Mouse (Mus musculus) heart, embryonic 11.5 days (tissue): ENCODE measurements around the gene Atxn1. TPM values are rescaled to one million over a fixed set of nuclear protein-coding genes. Genes with fewer than 3 reads are reported as not detected.
A peak's percentile ranks its signal among the peaks of the same experiment; 100 is the strongest.

Experiments used
- ATAC-seq: fragments of 200-750 bp; cut with Nextera tagmentation; replicated peaks from 2 replicates; pipeline ENCODE4 v1.8.0; 2017; ENCODE audit warnings: moderate library complexity; ENCODE audit not compliant: insufficient number of reproducible peaks, low FRiP score, low TSS enrichment
- H3K27ac ChIP-seq: fragments of 300-500 bp; sonication (generic); 2 replicates; pipeline ENCODE4 v1.5.1; 2014; ENCODE audit warnings: mild to moderate bottlenecking, low read depth, low read length
- H3K27me3 ChIP-seq: fragments of 300-500 bp; sonication (generic); 2 replicates; pipeline ENCODE4 v1.6.1; 2014; ENCODE audit warnings: mild to moderate bottlenecking, low read length, mixed read lengths; ENCODE audit not compliant: control insufficient read depth, insufficient read depth
- H3K36me3 ChIP-seq: fragments of 300-500 bp; sonication (generic); 2 replicates; pipeline ENCODE4 v1.6.1; 2014; ENCODE audit warnings: mild to moderate bottlenecking, low read length, moderate library complexity, mixed read lengths; ENCODE audit not compliant: control insufficient read depth, insufficient read depth
- H3K4me1 ChIP-seq: fragments of 300-500 bp; sonication (generic); 2 replicates; pipeline ENCODE4 v1.6.1; 2014; ENCODE audit warnings: low read length; ENCODE audit not compliant: control insufficient read depth, insufficient read depth
- H3K4me2 ChIP-seq: fragments of 300-500 bp; sonication (generic); 2 replicates; pipeline ENCODE4 v1.6.1; 2014; ENCODE audit warnings: mild to moderate bottlenecking, moderate library complexity
- H3K4me3 ChIP-seq: fragments of 300-500 bp; sonication (generic); 2 replicates; pipeline ENCODE4 v1.5.1; 2014; ENCODE audit warnings: low read depth, low read length
- H3K9ac ChIP-seq: fragments of 300-500 bp; sonication (generic); 2 replicates; pipeline ENCODE4 v1.6.1; 2014; ENCODE audit warnings: mild to moderate bottlenecking, low read depth, low read length, moderate library complexity
- H3K9me3 ChIP-seq: fragments of 300-500 bp; sonication (generic); replicated peaks from 2 replicates; pipeline ENCODE4 v1.6.1; 2016; ENCODE audit warnings: low read length; ENCODE audit not compliant: control insufficient read depth
- WGBS: fragments of 180-500 bp; shearing (Covaris S2); extraction: QIAGEN DNeasy Blood & Tissue Kit; methylation state at CpG from one replicate; pipeline ENCODE4 v1.1.7; 2014; ENCODE audit not compliant: insufficient replicate concordance; 5-methylcytosine and 5-hydroxymethylcytosine counted together
- polyA plus RNA-seq: library from polyadenylated mRNA; unstranded; fragments of >200 nt; fragmentation: Nextera tagmentation; extraction: Ambion mirVana; gene quantifications from 2 replicates; pipeline ENCODE4 v1.2.1, GENCODE M21; 2014

The Atxn1 gene
- polyA plus RNA-seq, 1 experiment from 2014 or later = 6.4 TPM

- Histone ChIP-seq H3K4me1 (peaks cover 28% of the 10 kb centered on the region), H3K9ac (no peak overlapping the region), H3K9me3 (no peaks in the 10 kb centered on the region), H3K4me3 (no peak overlapping the region), H3K27ac (peak overlapping the region; percentile 25; the same call in 1 of the 2 replicates), H3K36me3 (no peaks in the 10 kb centered on the region), H3K27me3 (no peaks in the 10 kb centered on the region), H3K4me2 (no peak overlapping the region)
- WGBS = 46% methylated on average over 11 of the region's 11 CpGs
- ATAC-seq = no peak
These were observed 271.3 kb downstream of the Atxn1 start for GRCm38 (mm10) chr13:45693534-45693933.

GRCm38 (mm10) chr13:45693126-45693525, 271.7 kb downstream of the Atxn1 start:
- H3K9ac ChIP-seq = no peak overlapping the region
- no peaks in the 10 kb centered on the region for H3K36me3 ChIP-seq
- no peak overlapping the region for H3K4me3 ChIP-seq
- peaks cover 24% of the 10 kb centered on the region for H3K4me1 ChIP-seq
- H3K27me3 ChIP-seq = no peaks in the 10 kb centered on the region
- no peak overlapping the region for H3K4me2 ChIP-seq
- WGBS = 64% methylated on average over 4 of the region's 4 CpGs
- H3K27ac ChIP-seq = peak overlapping the region; percentile 25; the same call in 1 of the 2 replicates
- ATAC-seq = no peak
- no peaks in the 10 kb centered on the region for H3K9me3 ChIP-seq

DNA sequence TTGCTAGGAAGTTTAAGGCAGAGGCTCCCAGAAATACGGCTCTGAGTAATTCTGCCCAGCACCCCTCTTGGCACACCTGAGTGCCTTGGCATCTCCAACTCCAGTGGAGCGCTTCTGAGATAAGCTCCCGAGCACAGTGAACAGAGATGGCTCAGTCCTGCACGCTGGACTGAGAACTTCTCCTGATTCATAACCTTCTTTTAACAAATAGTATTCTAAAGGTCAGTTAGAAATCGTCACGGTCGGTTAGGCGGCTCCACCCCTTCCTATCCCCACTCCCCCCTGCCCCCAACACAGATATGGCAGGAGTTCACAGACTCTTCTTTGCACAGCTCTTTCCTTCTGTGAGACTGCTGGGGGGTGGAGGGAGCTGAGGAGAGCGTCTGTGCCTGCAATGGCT, 272.4 kb downstream of the Atxn1 start:
- H3K27me3 ChIP-seq = no peaks in the 10 kb centered on the region
- H3K9me3 ChIP-seq = no peaks in the 10 kb centered on the region
- no peak overlapping the region for H3K4me3 ChIP-seq
- no peak for ATAC-seq
- H3K4me1 ChIP-seq = peaks cover 24% of the 10 kb centered on the region
- H3K36me3 ChIP-seq = no peaks in the 10 kb centered on the region
- H3K4me2 ChIP-seq = peak overlapping the region; percentile 5; the same call in 1 of the 2 replicates
- no peak overlapping the region for H3K9ac ChIP-seq
- H3K27ac ChIP-seq = no peak overlapping the region
- WGBS = 39% methylated on average over 9 of the region's 9 CpGs

DNA sequence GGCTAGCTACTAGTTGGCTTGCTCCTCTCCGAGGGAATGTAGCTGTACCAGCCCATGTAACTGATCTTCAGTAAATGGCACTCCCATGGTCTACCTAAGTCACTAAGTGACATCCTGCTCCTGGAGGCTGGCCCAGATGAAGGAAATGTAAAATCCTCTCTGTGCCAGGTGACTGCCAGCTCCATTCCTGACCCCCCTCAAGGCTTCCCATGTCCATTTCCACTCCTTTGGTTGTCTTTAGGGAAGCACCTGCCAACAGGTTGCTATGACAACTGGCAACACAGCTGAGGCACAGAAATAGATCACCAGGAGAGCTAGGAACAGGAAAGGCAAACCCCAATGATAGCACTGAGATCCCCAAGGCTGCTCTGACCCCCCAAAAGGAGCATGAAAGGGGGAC, 274.4 kb downstream of the Atxn1 start:
- no peak overlapping the region for H3K4me3 ChIP-seq
- ATAC-seq = no peak
- H3K27me3 ChIP-seq = no peaks in the 10 kb centered on the region
- no peaks in the 10 kb centered on the region for H3K9me3 ChIP-seq
- H3K4me1 ChIP-seq = peaks cover 30% of the 10 kb centered on the region
- 88% methylated on average over 1 of the region's 1 CpGs for WGBS
- H3K36me3 ChIP-seq = no peaks in the 10 kb centered on the region
- no peak overlapping the region for H3K9ac ChIP-seq
- H3K4me2 ChIP-seq = no peak overlapping the region
- no peak overlapping the region for H3K27ac ChIP-seq

DNA sequence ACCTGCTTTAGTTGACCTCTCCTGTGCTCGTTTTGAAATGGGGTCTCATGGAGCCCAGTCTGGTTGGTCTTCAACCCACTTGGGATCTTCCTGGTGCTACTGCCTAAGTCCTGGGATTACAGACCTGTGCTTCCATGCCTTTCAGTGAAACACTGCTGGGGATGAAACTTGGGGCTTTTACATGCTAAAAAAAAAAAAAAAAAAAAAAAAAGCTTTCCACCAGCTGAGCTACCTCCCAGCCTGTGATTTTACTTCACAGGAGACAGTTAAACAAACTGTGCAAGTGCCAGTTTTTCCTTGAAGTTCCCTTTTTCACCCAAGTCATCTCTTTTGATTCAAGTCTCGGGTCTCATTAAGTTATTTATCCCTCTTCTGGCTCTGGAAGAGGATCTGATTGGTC, 275.9 kb downstream of the Atxn1 start:
- no peak overlapping the region for H3K4me3 ChIP-seq
- no peak for ATAC-seq
- H3K9ac ChIP-seq = no peak overlapping the region
- H3K4me1 ChIP-seq = peaks cover 30% of the 10 kb centered on the region
- no peak overlapping the region for H3K4me2 ChIP-seq
- H3K9me3 ChIP-seq = no peaks in the 10 kb centered on the region
- H3K27ac ChIP-seq = no peak overlapping the region
- H3K27me3 ChIP-seq = no peaks in the 10 kb centered on the region
- H3K36me3 ChIP-seq = no peaks in the 10 kb centered on the region
- 83% methylated on average over 2 of the region's 2 CpGs for WGBS

DNA sequence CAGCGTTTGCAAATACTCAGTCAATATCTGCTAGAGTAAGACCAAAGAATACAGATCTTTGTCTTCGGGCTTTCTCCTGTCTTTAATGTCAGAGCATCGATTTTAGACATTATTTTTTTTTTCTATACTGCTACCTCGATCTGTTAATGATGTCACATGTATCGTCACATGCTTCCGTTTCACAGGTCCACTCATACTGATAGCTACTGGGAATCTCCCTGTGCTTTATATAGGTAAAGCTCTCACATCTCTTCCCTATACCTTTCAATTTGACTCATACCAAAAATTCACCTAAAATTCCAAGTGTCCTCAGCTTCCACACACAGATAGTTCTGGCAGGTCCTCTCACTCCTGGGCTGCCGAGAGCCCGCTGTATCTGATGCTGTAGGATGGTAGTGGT, 277.2 kb downstream of the Atxn1 start:
- H3K9me3 ChIP-seq = no peaks in the 10 kb centered on the region
- H3K4me3 ChIP-seq = no peak overlapping the region
- no peak for ATAC-seq
- peaks cover 18% of the 10 kb centered on the region for H3K4me1 ChIP-seq
- no peak overlapping the region for H3K27ac ChIP-seq
- WGBS = 87% methylated on average over 8 of the region's 8 CpGs
- no peaks in the 10 kb centered on the region for H3K36me3 ChIP-seq
- H3K4me2 ChIP-seq = no peak overlapping the region
- H3K27me3 ChIP-seq = no peaks in the 10 kb centered on the region
- no peak overlapping the region for H3K9ac ChIP-seq

DNA sequence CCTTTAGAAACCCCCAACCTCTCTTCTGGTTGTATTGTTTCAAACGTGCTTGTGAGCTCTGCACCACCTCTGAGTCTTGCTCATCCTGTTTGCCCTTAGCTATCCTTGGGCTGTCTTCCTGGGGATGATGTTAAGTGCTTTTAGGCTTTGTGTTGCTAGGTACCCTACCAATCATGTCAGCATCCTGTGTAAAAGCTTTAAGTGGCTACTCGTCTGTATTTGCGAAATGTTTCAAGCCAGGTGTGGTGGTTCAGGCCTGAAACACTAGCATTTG, 278.6 kb downstream of the Atxn1 start:
- Histone ChIP-seq H3K4me3 (no peak overlapping the region), H3K27me3 (no peaks in the 10 kb centered on the region), H3K4me2 (no peak overlapping the region), H3K9me3 (no peaks in the 10 kb centered on the region), H3K27ac (no peak overlapping the region), H3K9ac (0 out of 2 replicates have a peak overlapping the region, but pooled peaks have one; percentile 39), H3K4me1 (peaks cover 16% of the 10 kb centered on the region), H3K36me3 (no peaks in the 10 kb centered on the region)
- no peak for ATAC-seq
- 45% methylated on average over 3 of the region's 3 CpGs for WGBS

DNA sequence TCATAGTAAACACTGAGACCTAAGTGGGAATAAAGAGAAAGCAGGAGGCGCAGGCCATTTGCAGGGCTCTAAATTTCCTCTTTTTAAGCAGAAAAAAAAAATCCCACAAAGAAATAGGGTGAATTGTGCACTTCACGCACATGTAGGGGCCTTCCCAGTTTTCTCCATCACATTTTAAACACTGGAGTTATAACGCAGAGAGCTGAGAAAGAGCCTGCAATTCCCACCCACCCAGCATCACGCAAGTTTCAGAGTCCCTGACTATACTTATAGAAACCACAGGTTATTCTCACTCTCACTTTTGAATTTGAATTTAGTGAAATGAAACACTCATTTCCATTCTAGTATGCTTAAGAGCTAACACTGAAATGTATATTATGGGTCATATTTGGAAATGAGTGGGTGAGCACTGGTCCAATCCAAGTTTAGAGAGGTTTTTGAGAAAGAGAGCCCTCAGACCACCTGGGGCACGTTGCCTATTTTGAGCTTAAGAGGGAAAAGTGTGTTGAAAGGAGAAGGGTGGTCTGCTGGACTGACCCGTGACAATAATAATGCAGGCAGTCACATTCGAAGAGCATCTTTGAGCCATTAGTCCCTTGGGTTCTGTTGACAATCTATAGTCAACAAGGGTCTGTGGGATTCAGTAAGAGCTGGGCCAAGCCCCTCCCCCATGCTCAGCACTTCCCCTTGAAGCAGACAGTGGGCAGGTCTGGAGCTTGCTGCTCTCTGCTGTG, 279.1 kb downstream of the Atxn1 start:
- Histone ChIP-seq H3K36me3 (no peaks in the 10 kb centered on the region), H3K9ac (0 out of 2 replicates have a peak overlapping the region, but pooled peaks have one; percentile 39), H3K27ac (peak overlapping the region; percentile 71), H3K27me3 (no peaks in the 10 kb centered on the region), H3K4me3 (no peak overlapping the region), H3K4me1 (peaks cover 16% of the 10 kb centered on the region), H3K4me2 (no peak overlapping the region), H3K9me3 (no peaks in the 10 kb centered on the region)
- ATAC-seq = no peak
- WGBS = 73% methylated on average over 7 of the region's 7 CpGs

GRCm38 (mm10) chr13:45684891-45685311, 279.9 kb downstream of the Atxn1 start:
- Histone ChIP-seq H3K9me3 (no peaks in the 10 kb centered on the region), H3K27ac (peak overlapping the region; percentile 71), H3K4me2 (no peak overlapping the region; the same call in 1 of the 2 replicates), H3K27me3 (no peaks in the 10 kb centered on the region), H3K36me3 (no peaks in the 10 kb centered on the region), H3K9ac (no peak overlapping the region), H3K4me1 (peaks cover 15% of the 10 kb centered on the region), H3K4me3 (no peak overlapping the region)
- 51% methylated on average over 4 of the region's 4 CpGs for WGBS
- no peak for ATAC-seq
